Mouse (Mus musculus): ENCODE data around the gene Lrp1. TPM values are rescaled to one million over a fixed set of nuclear protein-coding genes. Genes with fewer than 3 reads are reported as not detected.

Lrp1 gene
- total RNA-seq, 2 experiments from 2014 or later, result 277 to 285 TPM

DNA sequence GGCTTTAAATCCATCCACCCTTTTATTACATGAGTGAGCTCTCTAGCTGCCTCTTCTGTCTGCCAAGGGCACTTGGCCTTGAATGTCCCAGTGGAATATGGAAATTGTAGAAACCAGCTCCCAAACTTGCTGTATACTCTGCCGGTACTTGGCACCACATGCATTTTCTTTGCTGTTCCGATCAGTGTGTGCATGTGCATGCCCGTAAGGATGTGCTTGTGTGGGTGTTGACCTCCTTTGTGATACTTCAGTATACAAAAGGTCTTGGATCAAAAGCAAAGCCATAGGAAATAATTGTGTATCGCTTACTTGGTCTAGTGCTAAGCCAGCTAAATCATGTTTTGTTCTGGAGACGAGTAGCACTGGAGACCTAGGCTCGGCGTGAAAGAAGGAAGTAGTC lies 132.1 kb downstream of the Lrp1 start:
- no peak for DNase-seq (ENCODE audit: low spot score in 2 of 2)
- intact Hi-C loops (cut with DNase I), result no loop called here

Other genes starting within 250 kb of the Lrp1 start
- gene R3hdm2, start 240.8 kb downstream of the Lrp1 start, total RNA-seq (2021), result 100 to 1,000 TPM; 316 to 372 TPM
- gene Stac3, start 119.5 kb downstream of the Lrp1 start, total RNA-seq (2021), result 1 to 10 TPM; 4.3 to 5.6 TPM
- 1 to 10 TPM; 2.9 to 6.7 TPM for gene Ndufa4l2, start 106.2 kb downstream of the Lrp1 start, total RNA-seq (2021)
- 10 to 100 TPM; 25.7 to 29.9 TPM for gene Shmt2, start 98.7 kb downstream of the Lrp1 start, total RNA-seq (2021)
- gene Nxph4, start 86.6 kb downstream of the Lrp1 start, total RNA-seq (2021), result 1 to 10 TPM; 5.5 to 6.9 TPM
- 10 to 100 TPM in 1 of 2 experiments, 1 to 10 TPM in 1; 8.8 to 10.2 TPM for gene Stat6, start 21.8 kb upstream of the Lrp1 start, total RNA-seq (2021)
- gene Nemp1, start 45.8 kb upstream of the Lrp1 start, total RNA-seq (2021), result 1 to 10 TPM; 3.6 to 3.9 TPM
- 10 to 100 TPM; 40.2 to 43.9 TPM for gene Nab2, start 47.4 kb upstream of the Lrp1 start, total RNA-seq (2021)
- gene Myo1a, start 84.0 kb upstream of the Lrp1 start, total RNA-seq (2021), result 1 to 10 TPM in 1 of 2 experiments, under 1 TPM in 1; 0.39 to 1.1 TPM
- gene Tac2, start 103.3 kb upstream of the Lrp1 start, total RNA-seq (2021), result 10 to 100 TPM; 18.3 to 18.5 TPM
- gene Zbtb39, start 118.4 kb upstream of the Lrp1 start, total RNA-seq (2021), result 1 to 10 TPM; 8.5 to 8.7 TPM
- gene Gpr182, start 130.6 kb upstream of the Lrp1 start, total RNA-seq (2021), result 1 to 10 TPM; 1.5 to 1.9 TPM
- gene Rdh1, start 138.6 kb upstream of the Lrp1 start, total RNA-seq (2021), result under 1 TPM; 0.09 to 0.14 TPM
- not detected for gene Rdh16f1, start 138.6 kb upstream of the Lrp1 start, total RNA-seq (2021)
- gene Rdh9, start 155.2 kb upstream of the Lrp1 start, total RNA-seq (2021), result under 1 TPM; 0.53 to 0.55 TPM
- under 1 TPM; 0.11 to 0.14 TPM for gene Rdh16, start 180.0 kb upstream of the Lrp1 start, total RNA-seq (2021)
- gene Rdh19, start 228.8 kb upstream of the Lrp1 start, total RNA-seq (2021), result not detected
- gene Rdh16f2, start 245.3 kb upstream of the Lrp1 start, total RNA-seq (2021), result not detected

Data from left cerebral cortex, postnatal 25 days (tissue).